Mouse (Mus musculus) embryonic facial prominence, embryonic 10.5 days (tissue): Measurements from ENCODE around the gene Get4. TPM values are rescaled to one million over a fixed set of nuclear protein-coding genes. Genes with fewer than 3 reads are reported as not detected.

Source experiments
- DNase-seq: peaks from one replicate; pipeline ENCODE4 v3.0.0-alpha.2; 2017; ENCODE audit warnings: low spot score
- H3K27ac ChIP-seq: fragments of 300-500 bp; sonication (generic); replicated peaks from 2 replicates; pipeline ENCODE4 v1.5.1; 2016; ENCODE audit warnings: mild to moderate bottlenecking
- H3K27me3 ChIP-seq: fragments of 300-500 bp; sonication (generic); replicated peaks from 2 replicates; pipeline ENCODE4 v1.6.1; 2016; ENCODE audit warnings: low read depth, mild to moderate bottlenecking; ENCODE audit not compliant: poor library complexity, severe bottlenecking
- H3K36me3 ChIP-seq: fragments of 300-500 bp; sonication (generic); replicated peaks from 2 replicates; pipeline ENCODE4 v1.6.1; 2016; ENCODE audit warnings: mild to moderate bottlenecking, moderate library complexity
- H3K4me1 ChIP-seq: fragments of 300-500 bp; sonication (generic); 2 replicates; pipeline ENCODE4 v1.6.1; 2016
- H3K4me3 ChIP-seq: fragments of 300-500 bp; sonication (generic); 2 replicates; pipeline ENCODE4 v1.5.1; 2016; ENCODE audit warnings: mild to moderate bottlenecking, moderate library complexity
- H3K9me3 ChIP-seq: fragments of 300-500 bp; sonication (generic); 2 replicates; pipeline ENCODE4 v1.6.1; 2016; ENCODE audit warnings: mild to moderate bottlenecking
- WGBS: fragments of 180-500 bp; shearing (Covaris S2); methylation state at CpG from one replicate; pipeline ENCODE4 v1.1.7; 2016; 5-methylcytosine and 5-hydroxymethylcytosine counted together
- polyA plus RNA-seq: library from polyadenylated mRNA; unstranded; fragments of >200 nt; fragmentation: Nextera tagmentation; extraction: Ambion mirVana; gene quantifications from 2 replicates; pipeline ENCODE4 v1.2.1, GENCODE M21; 2016

The Get4 gene
- polyA plus RNA-seq, 1 experiment from 2014 or later, result 188 TPM

DNA sequence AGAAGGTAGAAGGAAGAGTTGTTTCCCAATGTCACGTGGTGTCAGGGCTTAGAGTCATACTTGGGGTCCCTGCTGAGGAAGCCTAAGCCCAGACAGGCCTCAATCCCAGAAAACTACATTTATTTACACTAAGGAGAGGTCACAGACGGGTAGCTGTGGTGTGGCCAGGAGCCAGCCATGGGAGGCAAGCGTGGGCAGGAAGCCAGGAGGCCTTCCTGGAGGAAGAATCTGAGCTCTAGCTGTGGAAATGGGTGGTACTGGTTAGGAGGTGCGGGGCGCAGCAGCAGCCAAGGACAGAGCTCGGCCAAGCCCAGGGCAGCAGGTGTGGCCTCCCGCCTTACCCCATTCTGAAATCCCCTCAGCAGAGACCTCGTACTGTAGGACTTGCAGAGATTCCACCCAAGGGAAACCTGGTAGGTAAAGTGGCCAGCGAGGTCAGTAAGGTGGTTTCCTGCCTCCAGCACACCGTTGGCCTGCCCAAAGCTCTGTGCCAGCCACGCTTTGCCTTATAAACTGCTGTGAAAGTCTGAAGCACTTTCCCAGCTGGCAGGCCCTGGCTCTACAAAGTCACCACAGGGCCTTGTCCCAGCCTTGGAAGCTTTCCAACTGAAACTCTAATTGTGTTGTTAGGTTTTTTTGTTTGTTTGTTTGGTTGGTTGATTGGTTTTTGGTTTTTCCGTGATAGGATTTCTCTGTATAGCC, 63.0 kb downstream of the Get4 start:
- DNase-seq, result no peak
- H3K4me3 ChIP-seq, result no peak overlapping the region
- 85% methylated on average over 12 of the region's 12 CpGs for WGBS

DNA sequence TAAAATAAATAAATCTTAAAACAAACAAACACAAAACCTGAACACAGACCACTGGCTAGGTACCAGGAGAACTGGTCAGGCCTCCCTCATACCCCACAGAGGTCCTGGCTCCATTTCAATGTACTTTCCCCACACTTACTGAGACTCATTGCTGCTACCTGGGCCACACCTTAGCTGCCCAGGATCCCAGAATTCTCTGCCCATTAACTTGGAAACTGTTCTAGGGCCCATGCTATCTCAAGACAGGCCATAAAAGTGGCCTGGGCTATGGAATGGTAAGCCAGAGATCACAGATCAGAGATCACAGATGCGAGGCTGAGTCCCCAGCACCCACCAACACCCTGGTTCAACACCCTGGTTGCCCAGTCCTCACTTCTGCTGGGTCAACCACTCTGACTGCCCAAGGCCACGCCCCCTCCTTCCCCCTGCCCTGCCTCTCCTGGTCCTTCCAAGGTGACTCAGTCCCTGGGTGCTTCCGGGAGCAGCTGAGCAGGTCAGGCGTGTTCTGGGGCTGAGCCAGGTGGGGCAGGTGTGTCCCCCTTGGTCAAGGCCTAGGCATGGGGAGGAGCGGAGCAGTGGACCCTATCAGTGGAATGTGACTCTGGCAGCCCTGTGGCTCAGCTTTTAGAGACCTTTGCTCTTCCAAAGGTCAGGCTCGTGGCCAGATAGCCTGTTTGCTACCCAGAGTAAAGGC, 65.0 kb downstream of the Get4 start:
- 77% methylated on average over 6 of the region's 6 CpGs for WGBS
- no peak for DNase-seq

More for the DNA sequence above, 63.0 kb downstream of the Get4 start:
- Histone ChIP-seq H3K9me3 (0 out of 2 replicates have a peak, but pooled peaks cover 2% of the 10 kb centered on the region), H3K4me1 (0 out of 2 replicates have a peak, but pooled peaks cover 2% of the 10 kb centered on the region), H3K27ac (no peak overlapping the region), H3K36me3 (no peaks in the 10 kb centered on the region), H3K27me3 (peaks cover 5% of the 10 kb centered on the region; the same call in 1 of the 2 replicates)

GRCm38 (mm10) chr5:139317751-139318504, 65.8 kb downstream of the Get4 start:
- no peaks in the 10 kb centered on the region for H3K9me3 ChIP-seq
- H3K27me3 ChIP-seq, result peaks cover 24% of the 10 kb centered on the region
- H3K4me3 ChIP-seq, result no peak overlapping the region
- no peak overlapping the region for H3K27ac ChIP-seq
- DNase-seq, result no peak
- no peaks in the 10 kb centered on the region for H3K36me3 ChIP-seq
- 63% methylated on average over 21 of the region's 21 CpGs for WGBS
- H3K4me1 ChIP-seq, result peaks cover 7% of the 10 kb centered on the region

More for the DNA sequence above, 65.0 kb downstream of the Get4 start:
- H3K9me3 ChIP-seq, result no peaks in the 10 kb centered on the region
- no peak overlapping the region for H3K27ac ChIP-seq
- 0 out of 2 replicates have a peak, but pooled peaks cover 2% of the 10 kb centered on the region for H3K4me1 ChIP-seq
- H3K27me3 ChIP-seq, result peaks cover 16% of the 10 kb centered on the region
- H3K36me3 ChIP-seq, result no peaks in the 10 kb centered on the region
- no peak overlapping the region for H3K4me3 ChIP-seq

Other genes with a start within 250 kb of the Get4 start
- gene Prkar1b, start 102.3 kb upstream of the Get4 start, polyA plus RNA-seq, result 7.3 and 9.0 TPM in 2 replicates
- gene Dnaaf5, start 102.1 kb upstream of the Get4 start, polyA plus RNA-seq, result 9.6 and 10.6 TPM in 2 replicates
- 50.5 and 50.6 TPM in 2 replicates for gene Sun1, start 51.7 kb upstream of the Get4 start, polyA plus RNA-seq
- 0.51 and 0.54 TPM in 2 replicates for gene Adap1, start 73.3 kb downstream of the Get4 start, polyA plus RNA-seq
- gene Cox19, start 99.1 kb downstream of the Get4 start, polyA plus RNA-seq, result 116 and 122 TPM in 2 replicates
- gene Cyp2w1, start 100.3 kb downstream of the Get4 start, polyA plus RNA-seq, result not detected in 2 replicates
- 1.7 and 2.5 TPM in 2 replicates for gene Gpr146, start 125.4 kb downstream of the Get4 start, polyA plus RNA-seq
- 0.16 and 0.26 TPM in 2 replicates for gene C130050O18Rik, start 153.0 kb downstream of the Get4 start, polyA plus RNA-seq
- 0.33 and 0.46 TPM in 2 replicates for gene Gper1, start 170.8 kb downstream of the Get4 start, polyA plus RNA-seq
- 58.2 and 58.5 TPM in 2 replicates for gene 3110082I17Rik, start 208.2 kb downstream of the Get4 start, polyA plus RNA-seq
- 10.2 and 12.5 TPM in 2 replicates for gene Zfand2a, start 232.2 kb downstream of the Get4 start, polyA plus RNA-seq